Mouse (Mus musculus) embryonic fibroblast, embryonic 13.5 days (primary cell): ENCODE measurements around the gene Slc7a14. TPM values are rescaled to one million over a fixed set of nuclear protein-coding genes. Genes with fewer than 3 reads are reported as not detected.

Source experiments
- H3K27ac ChIP-seq: 2 replicates; pipeline ENCODE4 v1.5.1; 2012; ENCODE audit warnings: low read length, control low read depth, inconsistent platforms; ENCODE audit not compliant: insufficient read depth
- H3K4me1 ChIP-seq: 2 replicates; pipeline ENCODE4 v1.6.1; 2011; ENCODE audit warnings: low read length; ENCODE audit not compliant: control insufficient read depth, insufficient read depth
- H3K4me3 ChIP-seq: 2 replicates; pipeline ENCODE4 v1.5.1; 2011; ENCODE audit warnings: mild to moderate bottlenecking, control low read depth, low read length; ENCODE audit not compliant: insufficient read depth
- CTCF ChIP-seq: IDR thresholded peaks from 2 replicates; pipeline ENCODE4 v1.5.1; 2011; ENCODE audit warnings: mild to moderate bottlenecking, control low read depth, low read length, moderate library complexity, borderline replicate concordance; ENCODE audit not compliant: insufficient read depth
- POLR2A ChIP-seq: IDR thresholded peaks from 2 replicates; pipeline ENCODE4 v1.6.1; 2011; ENCODE audit warnings: low read depth, mild to moderate bottlenecking, control low read depth, low read length, moderate library complexity
- polyA plus RNA-seq: library from polyadenylated mRNA; stranded (reverse); fragments of >200 nt; gene quantifications from 2 replicates; pipeline ENCODE4 v1.2.4, GENCODE M21; 2011; ENCODE audit warnings: low read depth; ENCODE audit not compliant: missing spikeins, insufficient read length

The Slc7a14 gene
- polyA plus RNA-seq, 1 experiment: not detected

DNA sequence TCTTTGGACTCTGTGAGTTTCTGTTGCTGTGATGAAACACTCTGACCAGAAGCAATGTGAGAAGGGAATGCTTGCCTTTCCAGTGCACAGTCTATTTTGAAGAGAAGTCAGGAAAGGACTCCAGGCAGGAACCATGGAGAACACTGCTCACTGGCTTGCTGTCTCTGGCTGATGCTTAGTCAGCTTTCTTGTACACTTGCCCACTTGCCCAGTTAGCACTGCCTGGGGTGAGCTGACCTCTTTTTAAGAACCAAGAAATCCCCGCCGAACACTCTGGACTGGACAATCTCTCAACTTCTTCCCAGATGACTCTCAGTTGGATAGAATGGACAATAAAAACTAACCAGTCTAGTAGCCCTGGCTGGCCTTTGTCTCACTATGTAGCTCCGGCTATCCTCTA lies 70.5 kb downstream of the Slc7a14 start:
- H3K4me3 ChIP-seq: no peak overlapping the region
- TF ChIP-seq POLR2A (no peak), CTCF (no peak)
- H3K4me1 ChIP-seq: no peaks in the 10 kb centered on the region
- no peak overlapping the region for H3K27ac ChIP-seq

DNA sequence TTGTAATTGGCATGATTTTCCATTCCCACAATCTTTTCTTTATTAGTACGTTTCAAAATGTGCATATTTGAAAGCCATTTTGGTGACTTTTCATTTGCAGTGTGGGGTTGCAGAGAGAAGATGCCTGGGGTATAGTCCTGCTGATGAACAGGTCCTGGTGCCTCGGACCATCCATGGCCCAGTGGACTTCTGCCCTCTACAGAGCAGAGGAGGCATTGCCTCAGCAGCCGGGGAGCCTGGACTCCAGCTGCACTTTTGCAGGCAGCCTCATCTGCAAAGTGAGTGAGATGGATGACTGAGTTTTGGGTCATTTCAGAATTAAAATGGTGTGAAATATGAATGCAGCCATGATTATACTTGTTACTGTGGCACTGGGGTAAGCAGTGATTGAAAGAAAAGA lies 72.2 kb downstream of the Slc7a14 start:
- no peaks in the 10 kb centered on the region for H3K4me1 ChIP-seq
- no peak overlapping the region for H3K4me3 ChIP-seq
- TF ChIP-seq POLR2A: no peak
- peak; percentile 69 for TF ChIP-seq CTCF
- no peak overlapping the region for H3K27ac ChIP-seq

DNA sequence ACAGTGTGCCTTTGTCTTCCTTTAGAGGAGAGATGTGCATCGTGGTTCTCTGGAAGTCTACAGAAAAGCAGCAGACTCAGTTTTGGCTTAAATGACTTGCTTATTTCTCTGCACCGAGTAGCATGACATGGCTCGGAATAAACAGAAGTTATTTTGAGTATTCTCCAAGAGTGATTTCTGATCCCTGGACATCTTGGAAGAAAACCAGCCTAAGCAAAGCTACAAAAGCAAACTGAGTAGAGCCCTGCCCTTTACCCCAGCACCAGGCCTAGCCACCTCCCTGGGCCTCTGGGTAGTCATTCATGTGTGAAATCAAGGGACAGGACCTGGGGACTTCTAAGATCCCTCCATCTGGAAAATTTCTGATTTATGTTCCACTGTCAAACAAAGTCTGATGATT lies 74.0 kb downstream of the Slc7a14 start:
- Histone ChIP-seq H3K4me3 (no peak overlapping the region), H3K27ac (no peak overlapping the region), H3K4me1 (no peaks in the 10 kb centered on the region)
- no peak for TF ChIP-seq CTCF
- no peak for TF ChIP-seq POLR2A

DNA sequence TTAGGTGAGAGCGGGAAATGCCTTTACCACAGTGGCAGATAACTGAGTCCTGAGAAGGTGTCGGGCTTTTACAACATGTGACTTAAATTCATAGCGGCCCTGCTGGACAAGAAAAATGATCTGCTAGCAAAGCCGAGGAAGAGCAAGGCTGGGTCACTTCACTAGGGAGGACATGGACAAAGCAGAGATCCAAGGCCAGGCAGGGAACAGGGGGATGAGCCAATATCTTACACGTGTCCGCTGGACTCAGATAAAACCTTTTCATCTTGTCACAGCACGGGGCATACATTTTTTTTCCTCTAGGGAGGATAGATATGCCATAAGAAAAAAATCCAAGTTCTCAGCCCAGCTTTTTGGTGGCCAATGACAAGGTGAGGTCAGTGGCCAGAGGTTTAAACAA lies 75.8 kb downstream of the Slc7a14 start:
- Histone ChIP-seq H3K27ac (no peak overlapping the region), H3K4me3 (no peak overlapping the region), H3K4me1 (no peaks in the 10 kb centered on the region)
- no peak for TF ChIP-seq CTCF

GRCm38 (mm10) chr3:31233746-31234312 lies 76.3 kb downstream of the Slc7a14 start:
- H3K27ac ChIP-seq: no peak overlapping the region
- TF ChIP-seq CTCF: no peak
- no peak for TF ChIP-seq POLR2A

DNA sequence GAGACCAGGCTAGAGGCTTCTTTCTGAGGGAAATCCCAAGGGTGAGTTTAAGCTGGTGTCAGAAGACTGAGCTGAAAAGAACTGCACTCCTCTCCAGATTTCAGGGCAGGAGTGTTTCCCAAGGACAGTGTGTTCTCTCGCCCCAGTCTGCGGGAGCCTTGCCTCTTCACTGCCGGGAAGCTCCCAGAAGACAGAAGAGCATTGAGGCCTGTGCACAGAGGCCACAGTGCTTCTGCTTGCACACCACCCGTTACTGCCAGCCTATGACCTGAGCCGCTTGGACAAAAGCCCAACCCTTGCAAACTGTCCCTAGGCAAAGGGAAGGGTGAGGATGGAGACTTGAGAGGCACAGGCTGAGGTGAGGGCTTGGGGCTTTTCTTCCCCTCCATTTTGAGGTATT lies 80.9 kb downstream of the Slc7a14 start:
- H3K27ac ChIP-seq: no peak overlapping the region
- no peaks in the 10 kb centered on the region for H3K4me1 ChIP-seq
- H3K4me3 ChIP-seq: no peak overlapping the region
- no peak for TF ChIP-seq POLR2A
- no peak for TF ChIP-seq CTCF

More at GRCm38 (mm10) chr3:31233746-31234312, 76.3 kb downstream of the Slc7a14 start:
- no peaks in the 10 kb centered on the region for H3K4me1 ChIP-seq
- H3K4me3 ChIP-seq: no peak overlapping the region

GRCm38 (mm10) chr3:31228487-31228886 lies 81.7 kb downstream of the Slc7a14 start:
- H3K27ac ChIP-seq: no peak overlapping the region
- no peak overlapping the region for H3K4me3 ChIP-seq
- no peaks in the 10 kb centered on the region for H3K4me1 ChIP-seq
- no peak for TF ChIP-seq POLR2A
- TF ChIP-seq CTCF: no peak

DNA sequence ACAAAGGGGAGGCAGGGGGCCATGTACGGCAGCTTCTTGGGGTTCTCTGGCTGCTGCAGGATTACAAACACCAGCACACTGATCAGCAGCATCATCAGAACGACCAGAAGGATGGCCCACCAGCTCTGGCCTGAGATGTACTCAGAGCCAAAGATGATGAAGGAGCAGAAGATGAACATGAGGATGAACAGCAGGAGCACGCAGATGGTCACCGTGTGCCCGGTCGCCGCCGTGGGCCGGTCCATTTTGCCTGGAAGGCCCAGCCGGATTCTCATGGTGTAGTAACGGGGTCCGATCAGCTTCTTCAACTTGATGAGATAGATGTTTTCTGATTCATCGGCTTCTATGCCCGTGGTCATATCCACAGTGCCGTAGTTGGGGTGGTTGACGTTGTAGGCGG lies 86.6 kb downstream of the Slc7a14 start:
- TF ChIP-seq CTCF (no peak), POLR2A (no peak)
- H3K4me3 ChIP-seq: no peak overlapping the region
- H3K4me1 ChIP-seq: no peaks in the 10 kb centered on the region
- no peak overlapping the region for H3K27ac ChIP-seq

DNA sequence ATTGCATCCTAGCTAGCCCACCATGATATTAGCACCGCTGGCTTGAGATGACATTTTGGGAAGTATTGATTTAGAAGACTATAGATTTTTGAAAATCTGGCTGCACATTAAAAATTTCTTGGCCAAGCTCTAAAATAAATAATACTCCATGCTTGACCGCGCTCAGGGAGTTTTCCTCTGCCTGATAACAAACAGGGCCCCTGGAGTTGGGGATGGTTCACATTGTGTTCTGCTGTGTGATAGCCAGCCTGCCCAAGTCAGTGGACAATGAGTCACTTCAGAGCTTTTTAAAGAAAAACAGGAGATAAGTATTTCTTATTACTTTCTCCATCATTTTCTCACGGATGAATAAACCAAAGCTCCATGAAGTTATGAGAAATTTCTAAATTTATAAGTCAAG lies 90.1 kb downstream of the Slc7a14 start:
- no peak for TF ChIP-seq POLR2A
- TF ChIP-seq CTCF: no peak
- H3K4me3 ChIP-seq: no peak overlapping the region
- H3K27ac ChIP-seq: peak overlapping the region; percentile 32; the same call in 1 of the 2 replicates
- no peaks in the 10 kb centered on the region for H3K4me1 ChIP-seq

DNA sequence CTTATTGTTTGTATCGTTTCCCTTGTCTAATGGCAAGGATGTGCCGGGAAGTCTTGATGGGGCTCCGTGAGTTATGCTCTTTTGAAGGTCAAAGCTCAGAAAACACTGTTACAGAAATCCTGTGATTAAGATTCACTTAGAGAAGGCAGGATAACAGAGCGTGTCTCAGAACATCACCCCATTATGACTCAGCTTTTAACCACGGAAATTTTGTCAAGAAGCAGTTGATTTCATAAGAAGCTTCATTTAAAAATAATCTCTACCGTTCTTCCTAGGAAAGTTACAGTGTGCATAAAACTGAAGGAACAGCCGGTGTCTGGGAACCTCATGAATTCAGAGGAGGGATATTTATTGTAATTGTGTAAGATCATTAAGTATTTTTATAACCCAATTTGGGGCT lies 90.7 kb downstream of the Slc7a14 start:
- H3K4me3 ChIP-seq: no peak overlapping the region
- H3K4me1 ChIP-seq: no peaks in the 10 kb centered on the region
- peak overlapping the region; percentile 36; the same call in 1 of the 2 replicates for H3K27ac ChIP-seq
- no peak for TF ChIP-seq POLR2A
- no peak for TF ChIP-seq CTCF

GRCm38 (mm10) chr3:31217523-31217922 lies 92.7 kb downstream of the Slc7a14 start:
- Histone ChIP-seq H3K27ac (no peak overlapping the region), H3K4me3 (no peak overlapping the region), H3K4me1 (peaks cover 3% of the 10 kb centered on the region; the same call in 1 of the 2 replicates)
- TF ChIP-seq CTCF (no peak), POLR2A (no peak)
